Mouse (Mus musculus) lung, embryonic 14.5 days (tissue): ENCODE results near the gene Ddx25. TPM values are rescaled to one million over a fixed set of nuclear protein-coding genes. Genes with fewer than 3 reads are reported as not detected.

ENCODE experiments used
- ATAC-seq: fragments of 200-750 bp; cut with Nextera tagmentation; 2 replicates; pipeline ENCODE4 v1.8.0; 2017; ENCODE audit warnings: mild to moderate bottlenecking, moderate TSS enrichment, moderate library complexity; ENCODE audit not compliant: insufficient read depth
- DNase-seq: peaks from one replicate; pipeline ENCODE4 v3.0.0-alpha.2; 2015
- H3K27ac ChIP-seq: fragments of 300-500 bp; sonication (generic); 2 replicates; pipeline ENCODE4 v1.5.1; 2014; ENCODE audit warnings: low read depth, mild to moderate bottlenecking, moderate library complexity
- H3K27me3 ChIP-seq: fragments of 300-500 bp; sonication (generic); 2 replicates; pipeline ENCODE4 v1.6.1; 2014; ENCODE audit warnings: low read length, control low read depth; ENCODE audit not compliant: insufficient read depth
- H3K36me3 ChIP-seq: fragments of 300-500 bp; sonication (generic); 2 replicates; pipeline ENCODE4 v1.6.1; 2014; ENCODE audit warnings: control low read depth; ENCODE audit not compliant: insufficient read depth
- H3K4me1 ChIP-seq: fragments of 300-500 bp; sonication (generic); 2 replicates; pipeline ENCODE4 v1.6.1; 2014; ENCODE audit warnings: antibody characterized with exemption, control low read depth; ENCODE audit not compliant: insufficient read depth
- H3K4me2 ChIP-seq: fragments of 300-500 bp; sonication (generic); 2 replicates; pipeline ENCODE4 v1.6.1; 2014; ENCODE audit warnings: mild to moderate bottlenecking
- H3K4me3 ChIP-seq: fragments of 300-500 bp; sonication (generic); 2 replicates; pipeline ENCODE4 v1.5.1; 2014; ENCODE audit warnings: low read depth, low read length
- H3K9ac ChIP-seq: fragments of 300-500 bp; sonication (generic); 2 replicates; pipeline ENCODE4 v1.6.1; 2014
- H3K9me3 ChIP-seq: fragments of 300-500 bp; sonication (generic); 2 replicates; pipeline ENCODE4 v1.6.1; 2016; ENCODE audit warnings: low read depth, low read length, control low read depth
- CTCF ChIP-seq: IDR thresholded peaks from 2 replicates; pipeline ENCODE4 v1.5.1; 2016; ENCODE audit warnings: antibody characterized with exemption, low read depth
- WGBS: fragments of 180-500 bp; shearing (Covaris S2); extraction: QIAGEN DNeasy Blood & Tissue Kit; methylation state at CpG from one replicate; pipeline ENCODE4 v1.1.7; 2014; 5-methylcytosine and 5-hydroxymethylcytosine counted together
- polyA plus RNA-seq: library from polyadenylated mRNA; unstranded; fragments of >200 nt; fragmentation: Nextera tagmentation; extraction: Ambion mirVana; gene quantifications from 2 replicates; pipeline ENCODE4 v1.2.1, GENCODE M21; 2014

Gene Ddx25
- 1.9 and 2.3 TPM in 2 replicates for polyA plus RNA-seq

DNA sequence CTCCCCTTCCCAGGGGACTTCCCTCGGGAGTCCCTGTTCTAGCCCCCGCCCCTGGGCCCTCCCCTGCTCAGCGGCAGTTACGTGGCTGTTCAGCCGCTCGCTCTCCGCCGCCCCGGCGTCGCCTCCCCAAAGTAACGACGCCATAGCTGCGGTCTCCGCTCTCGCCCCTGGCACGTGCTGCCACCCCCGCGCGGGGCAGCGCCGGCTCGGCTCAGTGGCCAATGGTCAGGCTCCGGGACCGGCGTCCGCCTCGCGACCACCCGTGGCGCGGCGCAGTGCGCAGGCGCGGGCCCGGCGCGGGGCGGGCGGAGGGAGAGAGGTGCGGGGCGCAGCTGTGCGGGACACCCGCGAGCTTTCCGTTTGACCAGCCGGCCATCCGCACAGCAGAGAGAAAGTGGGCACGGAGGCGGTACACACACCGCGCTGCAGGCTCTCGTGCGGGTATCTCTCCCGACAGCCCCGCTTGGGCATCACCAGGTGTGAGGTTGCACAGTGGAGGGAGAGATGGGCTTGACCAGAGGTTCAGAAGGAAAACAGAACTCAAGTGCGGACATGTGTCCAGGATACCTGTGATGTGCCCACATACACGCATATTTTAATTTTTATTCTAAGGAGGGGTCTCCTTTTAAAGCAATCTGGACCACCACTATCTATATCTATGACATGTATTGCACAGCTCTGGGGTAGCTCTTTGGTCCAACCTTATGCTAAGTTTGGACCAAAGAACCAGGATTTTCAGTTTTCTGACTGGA, at the start of gene Ddx25, which contains the start of gene Pus3:
Ddx25 (minus strand) TSS at position 272 of the 752 bp plus-strand sequence.
Pus3 (plus strand) TSS at position 339 of the 752 bp plus-strand sequence.
- no peaks in the 10 kb centered on the region for H3K9me3 ChIP-seq
- peak; percentile 65 for DNase-seq
- 0 out of 2 replicates have a peak, but pooled peaks cover 5% of the 10 kb centered on the region for H3K27me3 ChIP-seq
- H3K4me1 ChIP-seq, result 0 out of 2 replicates have a peak, but pooled peaks cover 5% of the 10 kb centered on the region
- 0 out of 2 replicates have a peak within 1 kb of the TSS, but pooled peaks have one; percentile 15 for H3K27ac ChIP-seq
- peak within 1 kb of the TSS; percentile 53 for H3K4me3 ChIP-seq
- under 1% methylated on average over 59 of the region's 59 CpGs for WGBS
- H3K36me3 ChIP-seq, result peaks cover 19% of the 10 kb centered on the region
- no peak for TF ChIP-seq CTCF
- peak; percentile 72 for ATAC-seq
- peak within 1 kb of the TSS; percentile 96 for H3K4me2 ChIP-seq
- peak within 1 kb of the TSS; percentile 56 for H3K9ac ChIP-seq

DNA sequence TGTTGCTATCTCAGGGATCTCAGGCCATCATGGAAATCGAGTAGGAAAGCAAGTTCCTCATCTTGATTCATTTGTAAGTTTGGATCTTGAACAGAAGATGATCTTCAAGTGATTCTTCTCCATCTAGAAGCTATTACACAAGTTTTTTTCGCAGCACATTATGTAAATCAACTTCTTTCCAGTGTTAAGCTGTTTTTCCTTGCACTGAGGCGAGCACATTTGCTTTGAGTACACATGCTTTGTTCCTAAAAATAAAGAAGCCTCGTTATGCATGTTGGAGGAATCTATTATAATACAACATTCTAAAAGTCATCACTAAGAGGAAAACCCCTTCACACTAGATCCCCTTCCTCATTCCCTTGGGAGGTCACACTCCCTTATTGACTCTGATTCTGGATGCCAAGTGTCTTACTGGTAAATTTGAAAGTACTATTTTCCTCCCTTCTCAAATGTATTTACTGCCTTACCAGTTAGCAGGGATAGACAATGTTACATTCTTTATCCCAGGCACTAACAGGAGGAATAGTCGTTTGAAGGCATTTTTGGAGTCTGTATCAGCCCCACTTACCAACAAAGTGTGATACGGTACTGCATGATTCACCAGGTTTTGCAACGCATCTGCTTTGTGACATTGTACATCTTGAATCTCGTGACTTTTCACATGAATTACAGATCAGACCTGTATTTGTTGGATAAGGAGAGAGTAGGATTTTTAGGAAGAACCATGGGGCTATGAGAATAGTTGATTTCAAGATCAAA, 49.5 kb upstream of the Ddx25 start:
- Histone ChIP-seq H3K27me3 (no peaks in the 10 kb centered on the region), H3K4me1 (no peaks in the 10 kb centered on the region), H3K9ac (no peak overlapping the region), H3K36me3 (no peaks in the 10 kb centered on the region), H3K27ac (no peak overlapping the region), H3K4me3 (no peak overlapping the region), H3K9me3 (no peaks in the 10 kb centered on the region), H3K4me2 (no peak overlapping the region)
- no peak for ATAC-seq
- no peak for DNase-seq
- 59% methylated on average over 8 of the region's 8 CpGs for WGBS
- TF ChIP-seq CTCF, result no peak

DNA sequence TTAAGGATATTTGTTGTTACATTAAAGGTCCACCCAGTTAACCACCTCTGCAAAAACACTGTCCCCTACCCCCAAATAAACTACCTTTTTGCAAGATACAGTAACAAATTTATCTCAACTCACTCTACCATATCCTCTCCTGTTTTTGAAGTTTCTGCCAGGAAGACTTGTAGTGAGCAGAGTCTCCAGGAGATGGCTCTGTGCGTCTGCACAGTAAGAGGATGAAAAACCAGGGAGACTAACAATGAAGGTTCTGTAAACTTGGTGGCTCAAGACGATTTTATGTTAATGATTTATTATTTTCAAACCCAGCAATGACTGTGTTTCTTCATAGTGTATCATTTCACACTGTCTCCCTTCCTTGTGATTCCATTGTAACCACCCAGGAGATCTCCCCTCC, 34.6 kb upstream of the Ddx25 start:
- Histone ChIP-seq H3K36me3 (no peaks in the 10 kb centered on the region), H3K4me2 (no peak overlapping the region), H3K9me3 (no peaks in the 10 kb centered on the region), H3K4me3 (no peak overlapping the region), H3K4me1 (no peaks in the 10 kb centered on the region), H3K9ac (no peak overlapping the region), H3K27ac (no peak overlapping the region), H3K27me3 (no peaks in the 10 kb centered on the region)
- 1% methylated on average over 2 of the region's 2 CpGs for WGBS
- peak; percentile 51 for DNase-seq
- ATAC-seq, result no peak
- TF ChIP-seq CTCF, result peak; percentile 54

DNA sequence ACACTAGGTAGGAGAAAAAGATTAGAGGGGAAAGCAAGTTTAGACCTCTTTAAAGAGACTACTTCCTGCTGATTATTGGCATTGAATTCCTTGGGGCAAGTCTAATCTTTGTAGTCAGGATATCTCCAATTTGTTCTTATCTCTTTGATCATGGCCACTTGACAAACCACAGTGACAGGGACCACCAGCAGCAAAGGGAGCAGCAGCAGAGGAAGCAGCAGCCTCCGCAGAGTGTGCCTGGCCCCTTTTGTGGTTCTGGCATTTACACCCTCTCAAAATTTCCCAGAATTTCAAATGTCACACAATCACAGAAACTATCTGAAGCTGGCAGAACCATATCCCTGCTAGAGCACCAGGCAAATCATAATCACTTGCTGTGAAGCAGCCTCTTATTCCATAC, 29.3 kb upstream of the Ddx25 start:
- Histone ChIP-seq H3K4me3 (no peak overlapping the region), H3K4me2 (no peak overlapping the region), H3K27me3 (no peaks in the 10 kb centered on the region), H3K4me1 (no peaks in the 10 kb centered on the region), H3K36me3 (no peaks in the 10 kb centered on the region), H3K27ac (no peak overlapping the region), H3K9me3 (no peaks in the 10 kb centered on the region), H3K9ac (no peak overlapping the region)
- no peak for TF ChIP-seq CTCF
- DNase-seq (no peak), ATAC-seq (no peak)
- WGBS, result 73% methylated on average over 1 of the region's 1 CpGs

DNA sequence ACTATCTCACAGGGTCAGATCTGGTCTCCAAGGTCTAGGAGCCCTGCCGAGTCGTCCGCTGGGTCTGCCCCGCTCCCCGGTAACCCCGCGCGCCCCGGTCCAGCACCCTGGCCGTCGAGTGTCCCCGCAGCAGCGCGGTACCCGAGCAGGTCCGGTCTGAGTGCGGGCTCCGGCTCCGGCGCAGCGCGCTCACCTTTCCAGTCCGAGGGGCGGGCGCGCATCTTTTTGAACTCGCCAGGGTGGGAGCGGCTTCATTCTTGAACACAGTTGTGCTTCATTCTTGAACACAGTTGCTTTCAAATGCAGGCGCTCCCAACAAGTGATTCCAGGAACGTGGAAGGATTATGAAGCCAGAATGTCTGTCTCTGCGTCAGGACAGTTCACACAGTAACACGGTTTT, 16.1 kb upstream of the Ddx25 start:
- Histone ChIP-seq H3K4me2 (peak overlapping the region; percentile 54), H3K4me1 (no peaks in the 10 kb centered on the region), H3K4me3 (peak overlapping the region; percentile 14; the same call in 1 of the 2 replicates), H3K27me3 (peaks cover 21% of the 10 kb centered on the region; the same call in 1 of the 2 replicates), H3K9ac (no peak overlapping the region), H3K36me3 (no peaks in the 10 kb centered on the region), H3K27ac (no peak overlapping the region), H3K9me3 (no peaks in the 10 kb centered on the region)
- TF ChIP-seq CTCF, result no peak
- ATAC-seq (no peak), DNase-seq (no peak)
- WGBS, result 3% methylated on average over 32 of the region's 32 CpGs

DNA sequence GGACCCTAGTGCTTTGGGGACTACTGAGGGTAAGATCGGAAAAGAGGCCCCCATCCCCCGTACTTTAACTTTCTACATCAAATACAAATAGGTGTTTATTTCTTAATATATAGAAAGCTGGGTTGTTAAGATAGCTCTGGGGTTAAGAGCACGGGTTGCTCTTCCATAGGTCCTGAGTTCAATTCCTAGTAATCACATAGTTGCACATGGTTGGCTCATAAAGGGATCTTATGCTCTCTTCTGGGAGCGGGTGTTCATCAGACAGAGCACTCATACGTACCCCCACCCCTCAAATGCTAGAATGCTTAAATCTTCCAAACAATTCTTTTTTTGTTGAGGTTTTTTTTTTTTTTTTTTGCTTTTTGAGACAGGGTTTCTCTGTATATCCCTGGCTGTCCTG, 12.3 kb upstream of the Ddx25 start:
- no peak overlapping the region for H3K27ac ChIP-seq

More for the DNA sequence above, 12.3 kb upstream of the Ddx25 start:
- peaks cover 21% of the 10 kb centered on the region; the same call in 1 of the 2 replicates for H3K27me3 ChIP-seq
- 10% methylated on average over 5 of the region's 5 CpGs for WGBS
- H3K36me3 ChIP-seq, result peaks cover 25% of the 10 kb centered on the region
- H3K4me2 ChIP-seq, result peak overlapping the region; percentile 72
- H3K4me1 ChIP-seq, result no peaks in the 10 kb centered on the region
- no peak for ATAC-seq
- no peak for TF ChIP-seq CTCF
- no peak for DNase-seq
- peak overlapping the region; percentile 66 for H3K4me3 ChIP-seq
- no peaks in the 10 kb centered on the region for H3K9me3 ChIP-seq
- H3K9ac ChIP-seq, result peak overlapping the region; percentile 81
